Mouse (Mus musculus): ENCODE measurements around the gene March1. TPM values are rescaled to one million over a fixed set of nuclear protein-coding genes. Genes with fewer than 3 reads are reported as not detected.
"Not testable (repeated sequence)": the region's sequence is repeated elsewhere in the genome, so short reads cannot be mapped to it uniquely, and the experiment has no call there.

Gene March1
- polyA plus RNA-seq, 1 experiment from 2014 or later: 0.30 TPM

GRCm38 (mm10) chr8:66410080-66410615 lies 792.4 kb downstream of the March1 start:
- no peak for ATAC-seq (replicated peaks; ENCODE audit: low FRiP score, low read depth)
- no peak overlapping the region for H3K27ac ChIP-seq
- H3K36me3 ChIP-seq (ENCODE audit: insufficient read depth, low read length): no peaks in the 10 kb centered on the region
- H3K27me3 ChIP-seq (ENCODE audit: insufficient read depth, low read length): no peaks in the 10 kb centered on the region
- H3K9ac ChIP-seq (ENCODE audit: low read depth, low read length): no peak overlapping the region
- no peaks in the 10 kb centered on the region for H3K4me1 ChIP-seq (replicated peaks; ENCODE audit: insufficient read depth, low read length)
- H3K4me3 ChIP-seq (replicated peaks; ENCODE audit: low read depth, low read length): no peak overlapping the region
- 68% methylated on average over 9 of the region's 9 CpGs for WGBS
- H3K4me2 ChIP-seq (ENCODE audit: low read length): no peak overlapping the region
- DNase-seq (ENCODE audit: low spot score): no peak
- TF ChIP-seq CTCF (IDR thresholded peaks at IDR 0.05; ENCODE audit: low read depth): no peak
- H3K9me3 ChIP-seq (replicated peaks; ENCODE audit: low read length): no peaks in the 10 kb centered on the region

GRCm38 (mm10) chr8:66413101-66413500 lies 795.4 kb downstream of the March1 start:
- ATAC-seq (replicated peaks; ENCODE audit: low FRiP score, low read depth) (no peak), DNase-seq (ENCODE audit: low spot score) (no peak)
- no peak for TF ChIP-seq CTCF (IDR thresholded peaks at IDR 0.05; ENCODE audit: low read depth)
- Histone ChIP-seq H3K4me2 (ENCODE audit: low read length) (no peak overlapping the region), H3K27me3 (ENCODE audit: insufficient read depth, low read length) (no peaks in the 10 kb centered on the region), H3K9me3 (replicated peaks; ENCODE audit: low read length) (no peaks in the 10 kb centered on the region), H3K9ac (ENCODE audit: low read depth, low read length) (no peak overlapping the region), H3K27ac (no peak overlapping the region), H3K36me3 (ENCODE audit: insufficient read depth, low read length) (no peaks in the 10 kb centered on the region), H3K4me1 (replicated peaks; ENCODE audit: insufficient read depth, low read length) (no peaks in the 10 kb centered on the region), H3K4me3 (replicated peaks; ENCODE audit: low read depth, low read length) (no peak overlapping the region)
- WGBS: 52% methylated on average over 2 of the region's 2 CpGs

- Histone ChIP-seq H3K4me3 (replicated peaks; ENCODE audit: low read depth, low read length) (no peak overlapping the region), H3K4me1 (replicated peaks; ENCODE audit: insufficient read depth, low read length) (no peaks in the 10 kb centered on the region), H3K4me2 (ENCODE audit: low read length) (no peak overlapping the region), H3K36me3 (ENCODE audit: insufficient read depth, low read length) (no peaks in the 10 kb centered on the region), H3K27me3 (ENCODE audit: insufficient read depth, low read length) (no peaks in the 10 kb centered on the region), H3K9me3 (replicated peaks; ENCODE audit: low read length) (no peaks in the 10 kb centered on the region), H3K9ac (ENCODE audit: low read depth, low read length) (no peak overlapping the region), H3K27ac (no peak overlapping the region)
- WGBS: 88% methylated on average over 2 of the region's 2 CpGs
- DNase-seq (ENCODE audit: low spot score) (no peak), ATAC-seq (replicated peaks; ENCODE audit: low FRiP score, low read depth) (no peak)
- TF ChIP-seq CTCF (IDR thresholded peaks at IDR 0.05; ENCODE audit: low read depth): no peak
These were observed 797.5 kb downstream of the March1 start for GRCm38 (mm10) chr8:66415234-66415633.

DNA sequence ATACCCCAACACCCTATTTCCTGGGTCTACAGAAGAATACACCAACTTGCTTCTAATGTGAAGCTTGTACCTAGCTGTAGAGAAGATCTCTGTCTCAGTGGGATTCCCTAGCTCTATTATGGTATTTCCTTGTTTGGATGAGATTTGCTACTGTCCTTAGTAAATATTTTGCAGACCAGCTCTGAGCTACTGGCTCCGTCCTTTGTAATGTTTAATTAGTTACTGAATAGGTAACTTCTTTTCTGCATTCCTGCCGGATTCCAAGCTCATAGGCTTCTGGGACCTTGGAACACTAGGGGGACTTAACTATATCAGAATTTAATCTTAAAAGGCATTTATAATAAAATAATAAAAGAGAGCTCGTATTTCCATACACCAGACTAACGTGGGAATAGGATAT lies 799.9 kb downstream of the March1 start:
- H3K4me3 ChIP-seq (replicated peaks; ENCODE audit: low read depth, low read length); H3K36me3 ChIP-seq (ENCODE audit: insufficient read depth, low read length); H3K4me2 ChIP-seq (ENCODE audit: low read length); ATAC-seq (replicated peaks; ENCODE audit: low FRiP score, low read depth); DNase-seq (ENCODE audit: low spot score); H3K4me1 ChIP-seq (replicated peaks; ENCODE audit: insufficient read depth, low read length); H3K27ac ChIP-seq; H3K9ac ChIP-seq (ENCODE audit: low read depth, low read length); H3K27me3 ChIP-seq (ENCODE audit: insufficient read depth, low read length); H3K9me3 ChIP-seq (replicated peaks; ENCODE audit: low read length): not testable (repeated sequence)
- 75% methylated on average over 4 of the region's 4 CpGs for WGBS

GRCm38 (mm10) chr8:66430639-66431038 lies 812.9 kb downstream of the March1 start:
- ATAC-seq (replicated peaks; ENCODE audit: low FRiP score, low read depth): no peak

DNA sequence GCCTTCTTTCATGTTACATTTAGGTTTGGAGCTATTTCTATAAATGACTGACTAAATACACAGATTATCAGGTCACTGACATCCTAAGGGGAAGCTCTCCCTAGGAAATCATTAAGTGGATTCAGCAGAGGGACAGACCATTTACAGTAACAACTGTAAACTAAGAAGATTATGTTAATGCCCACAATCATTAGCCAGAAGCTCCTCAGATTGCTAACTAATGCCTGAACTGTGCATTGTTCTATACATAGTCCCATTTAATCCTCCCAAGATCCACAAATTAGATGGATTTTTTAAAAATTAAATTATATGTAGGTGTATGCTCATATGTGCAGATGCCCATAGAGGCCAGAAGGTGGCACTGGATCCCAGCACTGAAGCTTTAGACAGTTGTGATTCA lies 815.9 kb downstream of the March1 start:
- Histone ChIP-seq H3K27me3 (ENCODE audit: insufficient read depth, low read length) (no peaks in the 10 kb centered on the region), H3K9ac (ENCODE audit: low read depth, low read length) (no peak overlapping the region), H3K9me3 (replicated peaks; ENCODE audit: low read length) (no peaks in the 10 kb centered on the region), H3K4me3 (replicated peaks; ENCODE audit: low read depth, low read length) (no peak overlapping the region), H3K27ac (no peak overlapping the region), H3K4me2 (ENCODE audit: low read length) (no peak overlapping the region), H3K4me1 (replicated peaks; ENCODE audit: insufficient read depth, low read length) (no peaks in the 10 kb centered on the region), H3K36me3 (ENCODE audit: insufficient read depth, low read length) (no peaks in the 10 kb centered on the region)
- DNase-seq (ENCODE audit: low spot score): no peak
- TF ChIP-seq CTCF (IDR thresholded peaks at IDR 0.05; ENCODE audit: low read depth): no peak
- no peak for ATAC-seq (replicated peaks; ENCODE audit: low FRiP score, low read depth)

More at GRCm38 (mm10) chr8:66430639-66431038, 812.9 kb downstream of the March1 start:
- Histone ChIP-seq H3K4me1 (replicated peaks; ENCODE audit: insufficient read depth, low read length) (no peaks in the 10 kb centered on the region), H3K4me3 (replicated peaks; ENCODE audit: low read depth, low read length) (no peak overlapping the region), H3K27me3 (ENCODE audit: insufficient read depth, low read length) (no peaks in the 10 kb centered on the region), H3K27ac (no peak overlapping the region), H3K36me3 (ENCODE audit: insufficient read depth, low read length) (no peaks in the 10 kb centered on the region), H3K9ac (ENCODE audit: low read depth, low read length) (no peak overlapping the region), H3K9me3 (replicated peaks; ENCODE audit: low read length) (no peaks in the 10 kb centered on the region), H3K4me2 (ENCODE audit: low read length) (no peak overlapping the region)
- DNase-seq (ENCODE audit: low spot score): no peak
- 76% methylated on average over 2 of the region's 2 CpGs for WGBS
- no peak for TF ChIP-seq CTCF (IDR thresholded peaks at IDR 0.05; ENCODE audit: low read depth)

- no peak overlapping the region for H3K9ac ChIP-seq (ENCODE audit: low read depth, low read length)
- H3K4me1 ChIP-seq (replicated peaks; ENCODE audit: insufficient read depth, low read length): no peaks in the 10 kb centered on the region
- no peaks in the 10 kb centered on the region for H3K27me3 ChIP-seq (ENCODE audit: insufficient read depth, low read length)
- H3K27ac ChIP-seq: no peak overlapping the region
- no peak for TF ChIP-seq CTCF (IDR thresholded peaks at IDR 0.05; ENCODE audit: low read depth)
- no peak overlapping the region for H3K4me2 ChIP-seq (ENCODE audit: low read length)
- no peak for ATAC-seq (replicated peaks; ENCODE audit: low FRiP score, low read depth)
- no peak for DNase-seq (ENCODE audit: low spot score)
- no peaks in the 10 kb centered on the region for H3K9me3 ChIP-seq (replicated peaks; ENCODE audit: low read length)
- WGBS: 97% methylated on average over 1 of the region's 1 CpGs
- H3K36me3 ChIP-seq (ENCODE audit: insufficient read depth, low read length): no peaks in the 10 kb centered on the region
- H3K4me3 ChIP-seq (replicated peaks; ENCODE audit: low read depth, low read length): no peak overlapping the region
These were observed 819.1 kb downstream of the March1 start for GRCm38 (mm10) chr8:66436804-66437203.

Data from kidney, postnatal 0 days (tissue).